Mouse (Mus musculus) heart, postnatal 0 days (tissue): Measurements from ENCODE around the gene Xylt1. TPM values are rescaled to one million over a fixed set of nuclear protein-coding genes. Genes with fewer than 3 reads are reported as not detected.

Experiments
- ATAC-seq: fragments of 200-750 bp; cut with Nextera tagmentation; 2 replicates; pipeline ENCODE4 v1.8.0; 2017; ENCODE audit warnings: low read depth, moderate number of reproducible peaks, moderate library complexity; ENCODE audit not compliant: insufficient read depth
- DNase-seq: peaks from one replicate; pipeline ENCODE4 v3.0.0-alpha.2; 2016; ENCODE audit warnings: low spot score
- H3K27ac ChIP-seq: fragments of 300-500 bp; sonication (generic); 2 replicates; pipeline ENCODE4 v1.5.1; 2014; ENCODE audit warnings: low read depth, mild to moderate bottlenecking
- H3K27me3 ChIP-seq: fragments of 300-500 bp; sonication (generic); 2 replicates; pipeline ENCODE4 v1.6.1; 2014; ENCODE audit warnings: low read length, mixed read lengths; ENCODE audit not compliant: control insufficient read depth, insufficient read depth
- H3K36me3 ChIP-seq: fragments of 300-500 bp; sonication (generic); replicated peaks from 2 replicates; pipeline ENCODE4 v1.6.1; 2014; ENCODE audit warnings: low read length, mixed read lengths; ENCODE audit not compliant: control insufficient read depth, insufficient read depth
- H3K4me1 ChIP-seq: fragments of 300-500 bp; sonication (generic); 2 replicates; pipeline ENCODE4 v1.6.1; 2014; ENCODE audit warnings: antibody characterized with exemption; ENCODE audit not compliant: control insufficient read depth, insufficient read depth
- H3K4me2 ChIP-seq: fragments of 300-500 bp; sonication (generic); 2 replicates; pipeline ENCODE4 v1.6.1; 2014; ENCODE audit warnings: low read depth, mild to moderate bottlenecking, low read length, moderate library complexity
- H3K4me3 ChIP-seq: fragments of 300-500 bp; sonication (generic); 2 replicates; pipeline ENCODE4 v1.5.1; 2014; ENCODE audit warnings: low read depth, low read length
- H3K9ac ChIP-seq: fragments of 300-500 bp; sonication (generic); replicated peaks from 2 replicates; pipeline ENCODE4 v1.6.1; 2014; ENCODE audit warnings: low read depth, low read length, mixed read lengths
- H3K9me3 ChIP-seq: fragments of 300-500 bp; sonication (generic); replicated peaks from 2 replicates; pipeline ENCODE4 v1.6.1; 2016; ENCODE audit warnings: low read length; ENCODE audit not compliant: control insufficient read depth
- CTCF ChIP-seq: IDR thresholded peaks from 2 replicates; pipeline ENCODE4 v1.5.1; 2016; ENCODE audit warnings: antibody characterized with exemption, control low read depth, low read depth
- EP300 ChIP-seq: IDR thresholded peaks from 2 replicates; pipeline ENCODE4 v1.6.1; 2016; ENCODE audit warnings: antibody characterized with exemption, low read depth
- WGBS: fragments of 180-500 bp; shearing (Covaris S2); extraction: QIAGEN DNeasy Blood & Tissue Kit; methylation state at CpG from one replicate; pipeline ENCODE4 v1.1.7; 2014; 5-methylcytosine and 5-hydroxymethylcytosine counted together
- polyA plus RNA-seq: library from polyadenylated mRNA; unstranded; fragments of >200 nt; fragmentation: Nextera tagmentation; extraction: Ambion mirVana; gene quantifications from 2 replicates; pipeline ENCODE4 v1.2.1, GENCODE M21; 2015
- total RNA-seq: library from RNA; depleted of rRNA; stranded (reverse); fragments of >200 nt; gene quantifications from 2 replicates; pipeline ENCODE4 v1.2.3, GENCODE M21; 2014; ENCODE audit warnings: low replicate concordance

The Xylt1 gene
- total and polyA plus RNA-seq, 2 experiments from 2014 or later, result 0.36 to 8.9 TPM

GRCm38 (mm10) chr7:117478937-117479336 is 98.2 kb downstream of the Xylt1 start:
- Histone ChIP-seq H3K4me3 (no peak overlapping the region), H3K27me3 (no peaks in the 10 kb centered on the region), H3K9me3 (no peaks in the 10 kb centered on the region), H3K36me3 (no peaks in the 10 kb centered on the region), H3K4me1 (peaks cover 5% of the 10 kb centered on the region; the same call in 1 of the 2 replicates), H3K27ac (no peak overlapping the region), H3K4me2 (no peak overlapping the region), H3K9ac (no peak overlapping the region)
- TF ChIP-seq CTCF (no peak), EP300 (no peak)
- 49% methylated on average over 1 of the region's 1 CpGs for WGBS
- no peak for DNase-seq
- ATAC-seq, result no peak

DNA sequence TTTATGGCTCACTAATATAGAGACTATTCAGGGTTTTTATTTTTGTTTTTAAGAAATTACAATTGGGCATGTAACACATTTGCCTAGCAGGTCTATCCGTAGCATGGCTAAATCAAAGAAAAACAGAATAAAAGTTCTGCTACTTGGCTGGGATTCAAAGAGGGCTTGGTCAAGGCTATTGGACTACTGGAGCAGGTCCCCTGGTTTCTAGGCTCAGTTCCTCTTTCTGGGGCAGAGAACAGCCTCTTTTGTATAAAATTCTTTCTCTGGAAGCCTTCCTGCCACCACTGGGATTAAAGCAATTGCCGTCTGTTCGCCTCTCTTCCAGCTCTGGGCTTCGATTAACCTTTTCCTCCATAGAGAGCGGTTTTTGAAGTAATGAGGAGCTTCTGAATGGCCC is 100.1 kb downstream of the Xylt1 start:
- Histone ChIP-seq H3K27me3 (no peaks in the 10 kb centered on the region), H3K9me3 (no peaks in the 10 kb centered on the region), H3K4me3 (no peak overlapping the region), H3K4me2 (no peak overlapping the region), H3K27ac (no peak overlapping the region), H3K4me1 (no peaks in the 10 kb centered on the region), H3K36me3 (no peaks in the 10 kb centered on the region), H3K9ac (no peak overlapping the region)
- ATAC-seq (no peak), DNase-seq (no peak)
- TF ChIP-seq CTCF (no peak), EP300 (no peak)
- WGBS, result 88% methylated on average over 5 of the region's 5 CpGs

DNA sequence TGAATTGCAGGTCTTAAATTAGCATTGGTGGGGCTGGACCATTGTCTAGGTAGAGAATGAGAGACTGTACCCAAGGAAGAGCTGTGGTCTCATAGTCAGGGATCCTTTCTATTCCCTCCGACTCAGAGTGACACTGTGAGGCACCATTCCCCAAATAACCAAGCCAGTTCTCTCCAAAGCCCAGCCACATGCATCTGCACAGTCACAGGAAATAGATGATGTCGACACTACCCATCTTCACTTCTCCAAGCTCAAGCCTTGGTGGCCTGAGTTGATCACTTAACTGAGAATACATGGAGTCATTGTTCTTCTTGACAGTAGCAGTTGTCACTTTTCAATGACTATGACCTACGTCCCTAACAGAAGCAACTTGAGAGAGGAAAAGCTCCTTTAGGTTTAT is 100.6 kb downstream of the Xylt1 start:
- TF ChIP-seq CTCF, result no peak
- TF ChIP-seq EP300, result no peak
- DNase-seq (no peak), ATAC-seq (no peak)
- 73% methylated on average over 3 of the region's 3 CpGs for WGBS
- Histone ChIP-seq H3K4me1 (no peaks in the 10 kb centered on the region), H3K9ac (no peak overlapping the region), H3K27ac (no peak overlapping the region), H3K36me3 (no peaks in the 10 kb centered on the region), H3K27me3 (no peaks in the 10 kb centered on the region), H3K4me2 (no peak overlapping the region), H3K4me3 (no peak overlapping the region), H3K9me3 (no peaks in the 10 kb centered on the region)

GRCm38 (mm10) chr7:117482701-117483100 is 101.9 kb downstream of the Xylt1 start:
- Histone ChIP-seq H3K4me1 (no peaks in the 10 kb centered on the region), H3K27ac (no peak overlapping the region), H3K4me2 (no peak overlapping the region), H3K9ac (no peak overlapping the region), H3K36me3 (no peaks in the 10 kb centered on the region), H3K27me3 (no peaks in the 10 kb centered on the region), H3K9me3 (no peaks in the 10 kb centered on the region), H3K4me3 (no peak overlapping the region)
- WGBS, result 69% methylated on average over 2 of the region's 2 CpGs
- DNase-seq (no peak), ATAC-seq (no peak)
- TF ChIP-seq EP300 (no peak), CTCF (no peak)

DNA sequence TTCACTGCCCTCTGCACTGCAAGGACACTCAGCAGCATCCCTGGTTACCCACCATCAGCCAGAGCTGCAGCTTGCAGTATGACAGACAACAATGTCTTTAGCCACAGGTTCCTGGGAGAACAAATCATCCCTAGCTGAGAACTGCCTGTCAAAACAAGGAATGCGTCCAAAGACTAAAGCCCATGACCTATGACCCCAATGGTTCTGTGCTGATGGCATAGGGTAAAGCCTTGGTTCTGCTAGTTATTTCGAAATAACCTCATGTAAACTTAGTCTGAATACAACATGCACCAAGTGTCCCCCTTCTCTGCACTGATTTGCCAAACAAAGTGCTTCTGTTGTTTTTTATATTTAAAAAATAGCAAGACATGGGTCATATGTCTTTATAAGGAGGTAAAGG is 103.8 kb downstream of the Xylt1 start:
- Histone ChIP-seq H3K4me2 (no peak overlapping the region), H3K4me1 (no peaks in the 10 kb centered on the region), H3K9me3 (no peaks in the 10 kb centered on the region), H3K36me3 (no peaks in the 10 kb centered on the region), H3K9ac (no peak overlapping the region), H3K4me3 (no peak overlapping the region), H3K27me3 (no peaks in the 10 kb centered on the region), H3K27ac (no peak overlapping the region)
- DNase-seq (no peak), ATAC-seq (no peak)
- TF ChIP-seq CTCF (no peak), EP300 (no peak)
- WGBS, result 80% methylated on average over 2 of the region's 2 CpGs

- H3K9ac ChIP-seq, result no peak overlapping the region
- WGBS, result 79% methylated on average over 7 of the region's 7 CpGs
- no peaks in the 10 kb centered on the region for H3K36me3 ChIP-seq
- H3K27ac ChIP-seq, result no peak overlapping the region
- H3K27me3 ChIP-seq, result no peaks in the 10 kb centered on the region
- no peak overlapping the region for H3K4me3 ChIP-seq
- DNase-seq (no peak), ATAC-seq (no peak)
- H3K4me1 ChIP-seq, result no peaks in the 10 kb centered on the region
- TF ChIP-seq CTCF, result no peak
- no peak for TF ChIP-seq EP300
- H3K9me3 ChIP-seq, result no peaks in the 10 kb centered on the region
- H3K4me2 ChIP-seq, result no peak overlapping the region
Observed at GRCm38 (mm10) chr7:117484989-117485536, 104.3 kb downstream of the Xylt1 start.
